Mouse (Mus musculus) activated CD4-positive, CD25-positive, alpha-beta regulatory T cell, adult 4 months (primary cell): ENCODE data around the gene Ptprj. TPM values are rescaled to one million over a fixed set of nuclear protein-coding genes. Genes with fewer than 3 reads are reported as not detected.
"Not testable (repeated sequence)": the region's sequence is repeated elsewhere in the genome, so short reads cannot be mapped to it uniquely, and the experiment has no call there.

Source experiments
- ATAC-seq: one replicate; pipeline ENCODE4 v1.8.0; 2017
- polyA plus RNA-seq, 2 experiments: library from polyadenylated mRNA; unstranded; fragments of 100-300 nt; shearing (Covaris generic); gene quantifications; one replicate each; pipeline ENCODE4 v1.2.1; 2017

Ptprj gene
- polyA plus RNA-seq, 2 experiments from 2014 or later = 4.4 to 5.1 TPM

GRCm38 (mm10) chr2:90476319-90476718 lies 104.1 kb downstream of the Ptprj start:
- no peak for ATAC-seq

GRCm38 (mm10) chr2:90474593-90475405 lies 105.6 kb downstream of the Ptprj start:
- ATAC-seq = peak; percentile 93

GRCm38 (mm10) chr2:90472701-90473100 lies 107.7 kb downstream of the Ptprj start:
- ATAC-seq = no peak

GRCm38 (mm10) chr2:90470122-90470521 lies 110.3 kb downstream of the Ptprj start:
- ATAC-seq = no peak

- ATAC-seq = no peak
Measured at GRCm38 (mm10) chr2:90466480-90466879, 114.0 kb downstream of the Ptprj start.

- no peak for ATAC-seq
Measured at GRCm38 (mm10) chr2:90463735-90464134, 116.7 kb downstream of the Ptprj start.

- no peak for ATAC-seq
Measured at GRCm38 (mm10) chr2:90462252-90462651, 118.2 kb downstream of the Ptprj start.

GRCm38 (mm10) chr2:90457946-90458345 lies 122.5 kb downstream of the Ptprj start:
- ATAC-seq = no peak

GRCm38 (mm10) chr2:90452380-90452779 lies 128.1 kb downstream of the Ptprj start:
- no peak for ATAC-seq

- ATAC-seq = no peak
Measured at GRCm38 (mm10) chr2:90448967-90449740, 131.3 kb downstream of the Ptprj start.

GRCm38 (mm10) chr2:90443811-90444210 lies 136.6 kb downstream of the Ptprj start:
- no peak for ATAC-seq

- not testable (repeated sequence) for ATAC-seq
Measured at GRCm38 (mm10) chr2:90441811-90442210, 138.6 kb downstream of the Ptprj start.

GRCm38 (mm10) chr2:90440169-90440568 lies 140.3 kb downstream of the Ptprj start:
- not testable (repeated sequence) for ATAC-seq

GRCm38 (mm10) chr2:90437453-90437852 lies 143.0 kb downstream of the Ptprj start:
- not testable (repeated sequence) for ATAC-seq

GRCm38 (mm10) chr2:90429782-90430181 lies 150.7 kb downstream of the Ptprj start:
- ATAC-seq = peak; percentile 63

GRCm38 (mm10) chr2:90428988-90429717 lies 151.3 kb downstream of the Ptprj start:
- not testable (repeated sequence) for ATAC-seq

GRCm38 (mm10) chr2:90424937-90425336 lies 155.5 kb downstream of the Ptprj start:
- not testable (repeated sequence) for ATAC-seq

- ATAC-seq = not testable (repeated sequence)
Measured at GRCm38 (mm10) chr2:90422282-90422681, 158.2 kb downstream of the Ptprj start.

- not testable (repeated sequence) for ATAC-seq
Measured at GRCm38 (mm10) chr2:90414110-90414821, 166.2 kb downstream of the Ptprj start.

- ATAC-seq = not testable (repeated sequence)
Measured at GRCm38 (mm10) chr2:90398633-90399107, 181.8 kb downstream of the Ptprj start, which contains the start of gene Olfr1274-ps. Olfr1274-ps (plus strand) TSS chr2:90398683.
